Mouse (Mus musculus): ENCODE measurements at regions not wholly inside any gene's neighbourhood (a gene's known extent, or its start where the extent isn't known, plus 50 kb on each side); places are given as distances from the start of the nearest gene placed in this dataset.

GRCm38 (mm10) chr1:67359824-67360223 lies 237.0 kb downstream of the Cps1 start:
- in situ Hi-C loops (cut with MboI, MseI): no loop called here

DNA sequence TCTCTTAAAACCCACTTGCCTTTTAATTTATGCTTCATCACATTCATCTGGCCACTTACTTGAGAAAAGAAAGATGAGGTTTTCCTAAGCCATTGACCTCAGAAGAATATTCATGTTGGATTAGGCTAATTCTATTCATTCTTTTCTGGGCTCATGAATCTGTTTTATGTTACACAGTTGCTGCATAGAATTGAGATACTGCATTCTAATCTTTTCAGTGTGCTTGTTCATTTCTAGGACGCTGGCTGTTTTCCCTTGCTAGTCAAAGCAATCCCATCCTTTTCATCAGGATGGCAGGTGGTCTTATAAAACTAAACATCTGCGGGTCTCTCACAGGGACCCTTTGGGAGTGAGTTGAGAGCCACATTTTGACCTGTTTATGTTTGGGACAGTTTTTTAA lies 243.2 kb downstream of the Cps1 start:
- in situ Hi-C loops (cut with MboI, MseI): no loop called here

- in situ Hi-C loops (cut with MboI, MseI): no loop called here
These were observed 243.7 kb downstream of the Cps1 start for GRCm38 (mm10) chr1:67366485-67366884.

- in situ Hi-C loops (cut with MboI, MseI): loop anchor here in 1 of 2 experiments (10.0 kb wide), 1 partner anchor 568 kb away; the partner anchor contains the start of gene Kansl1l
These were observed 259.5 kb downstream of the Cps1 start for GRCm38 (mm10) chr1:67382366-67382765.

DNA sequence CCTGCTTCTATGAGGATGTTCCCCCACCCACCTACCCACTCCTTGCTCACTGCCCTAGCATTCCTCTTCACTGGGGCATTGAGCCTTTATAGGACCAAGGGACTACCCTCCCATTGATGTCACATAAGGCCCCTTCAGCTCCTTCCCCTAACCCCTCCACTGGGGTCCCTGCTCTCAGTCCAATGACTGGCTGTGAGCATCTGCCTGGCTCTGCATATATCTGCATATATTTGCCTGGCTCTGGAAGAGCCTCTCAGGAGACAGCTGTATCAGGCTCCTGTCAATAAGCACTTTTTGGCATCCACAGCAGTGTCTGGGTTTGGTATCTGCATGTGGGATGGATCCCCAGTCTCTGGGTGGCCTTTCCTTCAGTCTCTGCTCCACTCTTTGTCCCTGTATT lies 262.6 kb downstream of the Cps1 start:
- in situ Hi-C loops (cut with MboI, MseI): loop anchor here in 1 of 2 experiments (10.0 kb wide), 1 partner anchor 571 kb away; the partner anchor contains the start of gene Kansl1l

DNA sequence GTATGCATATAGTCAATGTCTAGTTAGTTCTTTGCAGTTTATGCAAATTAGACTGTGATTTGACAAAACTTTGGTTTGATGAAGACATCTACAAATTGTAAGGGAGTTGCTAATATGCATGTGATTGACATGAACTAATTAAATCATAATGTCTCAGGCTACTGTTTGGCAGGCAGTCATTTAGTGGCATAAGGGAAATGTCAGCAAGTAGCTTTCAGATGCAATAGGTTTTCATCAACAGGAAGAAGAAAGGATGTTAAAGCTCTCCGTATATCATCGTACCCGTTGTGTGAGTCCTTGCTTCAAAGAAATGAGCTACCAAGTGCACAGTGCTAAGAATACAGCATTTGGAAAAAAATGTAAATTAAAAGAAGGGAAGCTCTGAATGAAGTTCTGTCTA lies 264.1 kb downstream of the Cps1 start:
- in situ Hi-C loops (cut with MboI, MseI): loop anchor here in 1 of 2 experiments (10.0 kb wide), 1 partner anchor 572 kb away; the partner anchor contains the start of gene Kansl1l

GRCm38 (mm10) chr1:67397757-67398446 lies 275.1 kb downstream of the Cps1 start:
- in situ Hi-C loops (cut with MboI, MseI): no loop called here

DNA sequence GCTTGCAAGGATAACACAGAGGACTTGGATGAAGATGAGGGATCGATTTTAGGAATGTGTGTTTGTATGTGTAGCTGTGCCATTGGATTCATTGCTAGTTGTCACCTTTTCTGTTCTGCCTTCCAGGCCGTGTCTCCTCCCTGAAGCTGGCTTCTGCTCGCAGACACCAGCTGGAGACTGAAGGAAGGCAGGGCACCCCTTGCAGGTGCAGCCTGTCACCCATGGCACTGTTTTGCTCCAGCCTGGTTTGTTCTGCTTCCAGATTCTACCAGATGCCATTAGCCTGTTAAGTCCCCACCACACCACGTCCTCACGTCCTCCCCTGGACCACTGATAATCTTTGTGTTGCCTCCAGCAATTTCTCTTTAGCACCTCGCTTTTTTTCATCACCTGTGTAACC lies 286.7 kb downstream of the Cps1 start:
- in situ Hi-C loops (cut with MboI, MseI): no loop called here

DNA sequence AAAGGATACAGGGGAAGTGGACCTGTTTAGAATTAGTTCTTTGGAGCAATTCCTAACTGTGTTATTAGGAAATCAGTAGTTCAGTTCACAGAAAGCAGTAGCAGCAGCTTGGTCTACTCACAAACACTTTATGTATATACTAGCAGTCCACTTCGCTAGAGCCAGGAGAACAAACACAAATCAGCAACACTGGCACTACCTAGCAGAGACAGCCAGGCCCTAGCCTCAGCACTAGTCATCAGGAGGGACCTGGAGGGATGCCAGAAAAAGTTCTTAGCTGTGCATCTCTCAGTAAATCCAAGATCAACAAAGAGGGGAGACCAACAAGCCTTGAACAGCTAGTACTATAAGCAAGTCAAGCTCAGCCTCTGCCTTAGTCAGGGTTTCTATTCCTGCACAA lies 294.4 kb downstream of the Cps1 start:
- in situ Hi-C loops (cut with MboI, MseI): no loop called here

DNA sequence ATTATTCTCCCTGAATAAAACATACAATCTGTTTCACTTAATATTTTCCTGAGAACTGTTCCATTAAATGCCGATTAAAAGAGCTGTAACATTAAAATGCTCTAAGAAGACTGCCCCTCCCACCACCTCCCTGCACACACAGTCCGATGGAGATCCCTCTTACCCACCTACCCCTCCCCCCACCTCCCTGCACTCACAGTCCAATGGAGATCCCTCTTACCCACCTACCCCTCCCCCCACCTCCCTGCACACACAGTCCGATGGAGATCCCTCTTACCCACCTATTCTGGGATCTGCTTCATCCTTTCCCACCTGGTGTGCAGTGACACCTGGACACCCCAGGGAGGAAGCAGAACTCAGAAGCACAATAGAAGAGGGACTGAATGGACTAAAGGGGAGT lies 305.6 kb downstream of the Cps1 start:
- in situ Hi-C loops (cut with MboI, MseI): no loop called here

DNA sequence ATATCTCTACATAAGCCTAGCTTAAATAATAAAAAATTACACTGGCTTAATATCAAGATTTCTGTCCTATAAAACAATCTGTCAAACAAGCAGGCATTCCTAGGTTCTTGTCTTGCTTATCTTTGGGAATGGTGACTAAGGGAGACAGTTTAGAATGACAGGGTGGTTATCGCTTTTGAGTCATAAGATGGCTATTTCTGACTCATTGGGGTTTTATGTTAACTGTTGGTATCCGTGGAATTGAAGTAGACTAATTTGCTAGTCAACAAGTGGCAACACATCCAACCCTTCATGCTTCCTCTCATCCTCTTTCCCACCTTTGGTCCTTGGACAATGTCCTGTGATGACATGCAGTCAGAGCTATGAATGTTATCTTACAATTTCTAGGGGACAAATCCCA lies 328.0 kb downstream of the Cps1 start:
- in situ Hi-C loops (cut with MboI, MseI): no loop called here

- in situ Hi-C loops (cut with MboI, MseI): no loop called here
These were observed 341.4 kb downstream of the Cps1 start for GRCm38 (mm10) chr1:67464203-67464602.

- in situ Hi-C loops (cut with MboI, MseI): no loop called here
These were observed 342.7 kb downstream of the Cps1 start for GRCm38 (mm10) chr1:67465527-67465926.

- in situ Hi-C loops (cut with MboI, MseI): no loop called here
These were observed 354.2 kb downstream of the Cps1 start for GRCm38 (mm10) chr1:67477006-67477405.

DNA sequence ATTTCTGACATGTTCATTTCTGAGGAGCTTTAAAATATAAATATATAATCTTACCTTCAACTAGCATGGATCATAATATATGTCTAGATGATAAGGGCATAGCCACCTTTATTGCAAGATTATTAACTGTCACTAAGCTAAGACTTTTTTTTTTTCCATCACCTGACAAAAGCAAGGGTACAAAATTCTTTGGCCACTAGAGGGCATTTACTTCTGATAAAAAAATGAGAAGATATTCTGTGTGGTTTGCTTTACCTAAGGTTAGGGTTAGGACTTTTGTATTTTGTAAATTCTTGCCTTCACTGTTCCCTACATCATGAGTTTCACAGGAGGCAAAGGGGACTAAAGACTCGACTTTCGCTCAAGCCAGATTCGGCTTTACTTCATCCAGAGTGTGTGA lies 355.1 kb downstream of the Cps1 start:
- in situ Hi-C loops (cut with MboI, MseI): no loop called here

GRCm38 (mm10) chr1:67481974-67482373 lies 359.1 kb downstream of the Cps1 start:
- in situ Hi-C loops (cut with MboI, MseI): no loop called here

GRCm38 (mm10) chr1:67504140-67504539 lies 381.3 kb downstream of the Cps1 start:
- in situ Hi-C loops (cut with MboI, MseI): loop anchor here in 1 of 2 experiments (10.0 kb wide), 1 partner anchor 1909 kb away; no protein-coding TSS in a partner anchor

- in situ Hi-C loops (cut with MboI, MseI): loop anchor here in 1 of 2 experiments (10.0 kb wide), 1 partner anchor 1911 kb away; no protein-coding TSS in a partner anchor
These were observed 382.9 kb downstream of the Cps1 start for GRCm38 (mm10) chr1:67505746-67506145.

DNA sequence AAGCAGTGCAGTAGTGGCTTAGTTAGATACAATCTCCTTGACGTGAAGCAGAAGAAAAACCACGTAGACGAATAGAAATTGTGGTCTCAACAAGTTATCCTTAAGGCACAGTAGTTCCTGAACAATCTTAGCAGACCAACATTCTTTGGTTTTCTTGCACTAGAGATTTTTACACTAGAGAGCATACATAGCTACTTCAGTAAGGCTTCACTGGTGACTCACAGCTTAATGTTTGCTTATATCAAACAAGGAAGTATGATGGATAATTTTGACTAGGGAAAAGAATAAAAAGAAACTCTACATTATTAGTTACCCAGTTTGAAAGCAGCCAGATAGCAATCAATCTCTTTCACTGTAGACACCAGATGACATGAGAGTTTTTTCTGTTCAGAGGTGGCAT lies 395.5 kb downstream of the Cps1 start:
- in situ Hi-C loops (cut with MboI, MseI): no loop called here

DNA sequence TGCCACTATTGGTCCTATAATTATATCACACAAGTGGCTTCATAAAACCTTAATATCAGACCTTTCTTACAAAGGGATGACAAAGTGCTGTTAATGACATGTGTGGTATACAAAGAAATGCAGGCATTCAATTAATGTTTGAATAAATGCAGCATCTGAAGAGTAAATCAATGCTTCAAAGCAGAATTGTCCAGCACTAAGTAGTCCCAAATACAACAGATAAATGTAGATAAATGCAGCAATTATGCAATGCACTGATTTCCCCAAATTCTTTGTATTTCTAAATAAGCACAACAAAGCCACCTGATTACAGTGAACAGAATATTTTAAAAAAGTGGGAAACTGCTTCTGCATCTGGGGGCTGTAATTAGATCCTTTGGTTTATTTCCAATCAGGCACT lies 435.9 kb downstream of the Cps1 start:
- in situ Hi-C loops (cut with MboI, MseI): no loop called here

- in situ Hi-C loops (cut with MboI, MseI): no loop called here
These were observed 436.4 kb downstream of the Cps1 start for GRCm38 (mm10) chr1:67559179-67559578.

GRCm38 (mm10) chr1:67571616-67572015 lies 448.8 kb downstream of the Cps1 start:
- in situ Hi-C loops (cut with MboI, MseI): no loop called here

GRCm38 (mm10) chr1:67579732-67580131 lies 456.9 kb downstream of the Cps1 start:
- in situ Hi-C loops (cut with MboI, MseI): no loop called here
